Mouse (Mus musculus) neural tube, embryonic 14.5 days (tissue): ENCODE data around the gene Gbx1. TPM values are rescaled to one million over a fixed set of nuclear protein-coding genes. Genes with fewer than 3 reads are reported as not detected.

ENCODE experiments used
- ATAC-seq: fragments of 200-750 bp; cut with Nextera tagmentation; 2 replicates; pipeline ENCODE4 v1.8.0; 2017; ENCODE audit warnings: low read depth, mild to moderate bottlenecking, moderate TSS enrichment, moderate library complexity
- H3K27ac ChIP-seq: fragments of 300-500 bp; sonication (generic); 2 replicates; pipeline ENCODE4 v1.5.1; 2014; ENCODE audit warnings: low read depth, mild to moderate bottlenecking, control low read depth, low read length, moderate library complexity, mixed read lengths
- H3K27me3 ChIP-seq: fragments of 300-500 bp; sonication (generic); 2 replicates; pipeline ENCODE4 v1.6.1; 2014; ENCODE audit warnings: low read length; ENCODE audit not compliant: control insufficient read depth, insufficient read depth
- H3K36me3 ChIP-seq: fragments of 300-500 bp; sonication (generic); 2 replicates; pipeline ENCODE4 v1.6.1; 2014; ENCODE audit warnings: low read length, mixed read lengths; ENCODE audit not compliant: control insufficient read depth, insufficient read depth
- H3K4me1 ChIP-seq: fragments of 300-500 bp; sonication (generic); 2 replicates; pipeline ENCODE4 v1.6.1; 2014; ENCODE audit warnings: low read length; ENCODE audit not compliant: control insufficient read depth, insufficient read depth
- H3K4me2 ChIP-seq: fragments of 300-500 bp; sonication (generic); 2 replicates; pipeline ENCODE4 v1.6.1; 2014; ENCODE audit warnings: mild to moderate bottlenecking, low read depth, low read length, control low read depth
- H3K4me3 ChIP-seq: fragments of 300-500 bp; sonication (generic); 2 replicates; pipeline ENCODE4 v1.5.1; 2014; ENCODE audit warnings: low read depth, low read length, control low read depth, mixed read lengths
- H3K9ac ChIP-seq: fragments of 300-500 bp; sonication (generic); replicated peaks from 2 replicates; pipeline ENCODE4 v1.6.1; 2014; ENCODE audit warnings: low read depth, mild to moderate bottlenecking, control low read depth, low read length, mixed read lengths
- H3K9me3 ChIP-seq: fragments of 300-500 bp; sonication (generic); 2 replicates; pipeline ENCODE4 v1.6.1; 2016; ENCODE audit warnings: low read length; ENCODE audit not compliant: control insufficient read depth
- WGBS: fragments of 180-500 bp; shearing (Covaris S2); extraction: QIAGEN DNeasy Blood & Tissue Kit; methylation state at CpG from one replicate; pipeline ENCODE4 v1.1.7; 2014; 5-methylcytosine and 5-hydroxymethylcytosine counted together
- polyA plus RNA-seq: library from polyadenylated mRNA; unstranded; fragments of >200 nt; fragmentation: Nextera tagmentation; extraction: Ambion mirVana; gene quantifications from 2 replicates; pipeline ENCODE4 v1.2.1, GENCODE M21; 2014

Gbx1 gene
- polyA plus RNA-seq, 1 experiment from 2014 or later = 3.5 TPM

- no peak for ATAC-seq
- Histone ChIP-seq H3K4me1 (no peaks in the 10 kb centered on the region), H3K4me3 (no peak overlapping the region), H3K27ac (no peak overlapping the region), H3K4me2 (no peak overlapping the region), H3K36me3 (peaks cover 12% of the 10 kb centered on the region), H3K9me3 (no peaks in the 10 kb centered on the region), H3K9ac (no peak overlapping the region), H3K27me3 (no peaks in the 10 kb centered on the region)
- WGBS = 67% methylated on average over 2 of the region's 2 CpGs
Observed at GRCm38 (mm10) chr5:24505513-24505912, 21.5 kb downstream of the Gbx1 start.

GRCm38 (mm10) chr5:24502786-24503185 lies 24.2 kb downstream of the Gbx1 start:
- Histone ChIP-seq H3K4me3 (no peak overlapping the region), H3K36me3 (peaks cover 25% of the 10 kb centered on the region), H3K9ac (no peak overlapping the region), H3K4me1 (peaks cover 8% of the 10 kb centered on the region; the same call in 1 of the 2 replicates), H3K27me3 (no peaks in the 10 kb centered on the region), H3K9me3 (no peaks in the 10 kb centered on the region), H3K27ac (no peak overlapping the region), H3K4me2 (no peak overlapping the region)
- no peak for ATAC-seq
- WGBS = 77% methylated on average over 4 of the region's 4 CpGs

- no peak for ATAC-seq
- WGBS = 83% methylated on average over 11 of the region's 11 CpGs
- Histone ChIP-seq H3K9me3 (no peaks in the 10 kb centered on the region), H3K9ac (no peak overlapping the region), H3K36me3 (peaks cover 28% of the 10 kb centered on the region), H3K27ac (no peak overlapping the region), H3K4me1 (peaks cover 19% of the 10 kb centered on the region; the same call in 1 of the 2 replicates), H3K4me2 (no peak overlapping the region), H3K4me3 (no peak overlapping the region), H3K27me3 (no peaks in the 10 kb centered on the region)
Observed at GRCm38 (mm10) chr5:24500851-24501250, 26.2 kb downstream of the Gbx1 start.

- no peaks in the 10 kb centered on the region for H3K9me3 ChIP-seq
- H3K27me3 ChIP-seq = no peaks in the 10 kb centered on the region
- peaks cover 33% of the 10 kb centered on the region for H3K4me1 ChIP-seq
- peaks cover 28% of the 10 kb centered on the region for H3K36me3 ChIP-seq
- H3K4me2 ChIP-seq = no peak overlapping the region
- ATAC-seq = 0 out of 2 replicates have a peak, but pooled peaks have one; percentile 29
- H3K27ac ChIP-seq = no peak overlapping the region
- no peak overlapping the region for H3K9ac ChIP-seq
- no peak overlapping the region for H3K4me3 ChIP-seq
- WGBS = 47% methylated on average over 10 of the region's 10 CpGs
Observed at GRCm38 (mm10) chr5:24499113-24499512, 27.9 kb downstream of the Gbx1 start.

GRCm38 (mm10) chr5:24497526-24497925 lies 29.5 kb downstream of the Gbx1 start:
- Histone ChIP-seq H3K4me2 (no peak overlapping the region), H3K9me3 (no peaks in the 10 kb centered on the region), H3K4me1 (peaks cover 33% of the 10 kb centered on the region), H3K27me3 (no peaks in the 10 kb centered on the region), H3K9ac (no peak overlapping the region), H3K36me3 (peaks cover 38% of the 10 kb centered on the region), H3K4me3 (no peak overlapping the region), H3K27ac (no peak overlapping the region; the same call in 1 of the 2 replicates)
- ATAC-seq = no peak
- 52% methylated on average over 12 of the region's 12 CpGs for WGBS

- H3K9me3 ChIP-seq = no peaks in the 10 kb centered on the region
- H3K36me3 ChIP-seq = peaks cover 42% of the 10 kb centered on the region
- H3K27me3 ChIP-seq = no peaks in the 10 kb centered on the region
- no peak overlapping the region for H3K9ac ChIP-seq
- peaks cover 33% of the 10 kb centered on the region for H3K4me1 ChIP-seq
- 57% methylated on average over 6 of the region's 6 CpGs for WGBS
- no peak overlapping the region for H3K4me2 ChIP-seq
- H3K4me3 ChIP-seq = no peak overlapping the region
- H3K27ac ChIP-seq = no peak overlapping the region
- ATAC-seq = no peak
Observed at GRCm38 (mm10) chr5:24496756-24497155, 30.2 kb downstream of the Gbx1 start.

- Histone ChIP-seq H3K9me3 (no peaks in the 10 kb centered on the region), H3K4me2 (no peak overlapping the region), H3K9ac (no peak overlapping the region), H3K27me3 (no peaks in the 10 kb centered on the region), H3K4me3 (no peak overlapping the region), H3K4me1 (peaks cover 47% of the 10 kb centered on the region), H3K36me3 (peaks cover 28% of the 10 kb centered on the region), H3K27ac (no peak overlapping the region; the same call in 1 of the 2 replicates)
- 45% methylated on average over 15 of the region's 15 CpGs for WGBS
- peak; percentile 25; the same call in 1 of the 2 replicates for ATAC-seq
Observed at GRCm38 (mm10) chr5:24495019-24495418, 32.0 kb downstream of the Gbx1 start.

GRCm38 (mm10) chr5:24492546-24493285 lies 34.3 kb downstream of the Gbx1 start:
- Histone ChIP-seq H3K4me2 (no peak overlapping the region), H3K4me3 (no peak overlapping the region), H3K4me1 (peaks cover 48% of the 10 kb centered on the region), H3K9ac (no peak overlapping the region), H3K36me3 (peaks cover 29% of the 10 kb centered on the region), H3K27me3 (no peaks in the 10 kb centered on the region), H3K27ac (no peak overlapping the region), H3K9me3 (no peaks in the 10 kb centered on the region)
- no peak for ATAC-seq
- 86% methylated on average over 16 of the region's 16 CpGs for WGBS

GRCm38 (mm10) chr5:24490413-24490920 lies 36.5 kb downstream of the Gbx1 start:
- peaks cover 30% of the 10 kb centered on the region for H3K36me3 ChIP-seq
- WGBS = 16% methylated on average over 14 of the region's 14 CpGs
- H3K4me2 ChIP-seq = no peak overlapping the region
- H3K9ac ChIP-seq = no peak overlapping the region
- peak overlapping the region; percentile 60 for H3K27ac ChIP-seq
- H3K4me1 ChIP-seq = peaks cover 43% of the 10 kb centered on the region
- no peak overlapping the region for H3K4me3 ChIP-seq
- peak; percentile 64 for ATAC-seq
- no peaks in the 10 kb centered on the region for H3K9me3 ChIP-seq
- H3K27me3 ChIP-seq = no peaks in the 10 kb centered on the region
